Comparison of ENCODE assay signal across 11 mouse cellular contexts in the genomic region with DNA sequence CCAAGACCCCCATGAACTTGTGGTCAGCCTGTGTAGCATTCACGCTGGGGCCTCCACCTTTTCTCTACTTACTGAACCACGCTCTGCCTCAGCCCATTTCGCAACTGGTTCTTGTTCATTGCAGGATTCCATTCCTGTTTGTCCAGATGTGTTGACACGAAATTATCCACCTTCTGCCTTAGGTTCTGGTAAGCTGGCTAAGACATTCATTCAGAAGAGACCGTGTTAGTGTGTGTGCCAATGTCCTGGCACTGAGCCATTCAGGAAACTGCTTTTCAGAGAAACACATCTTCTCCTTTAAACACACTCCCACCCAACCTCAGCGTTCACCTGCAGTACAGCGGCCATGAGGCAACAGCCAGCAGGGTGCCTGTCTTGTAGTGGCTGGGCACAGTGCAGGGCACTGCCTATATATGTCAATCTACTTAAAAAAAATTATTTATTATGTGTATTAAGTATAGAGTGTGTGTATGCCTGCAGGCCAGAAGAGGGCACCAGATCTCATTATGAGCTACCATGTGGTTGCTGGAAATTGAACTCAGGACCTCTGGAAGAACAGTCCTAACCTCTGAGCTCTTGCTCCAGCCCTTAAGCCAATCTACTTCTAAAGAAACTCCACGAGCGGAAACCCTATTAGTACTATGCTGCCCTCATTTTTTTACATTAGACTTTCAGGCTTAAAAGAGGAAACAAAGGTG. TPM values are rescaled to one million over a fixed set of nuclear protein-coding genes. Genes with fewer than 3 reads are reported as not detected.
DNase-seq lines count a peak whose midpoint lies in the region; ATAC-seq and TF ChIP-seq lines count a peak whose summit lies in the region.
"Had no signal": no experiment of that assay in that cellular context is flagged by ENCODE, and none has a peak within 500 bp of the region (broad histone marks: within the 10 kb centered on the region; RNA-seq: fewer than 3 reads in every experiment).

No protein-coding gene starts in this region.

- intact Hi-C loops in gastrocnemius, postnatal 36 days (cut with DNase I): no loop called here

- no peak overlapping the region for H3K4me2 ChIP-seq in forebrain, embryonic 11.5 days (ENCODE audit: low read depth, low read length, severe bottlenecking)
- no peak overlapping the region for H3K4me2 ChIP-seq in kidney, postnatal 0 days (ENCODE audit: low read length)

- no peak for DNase-seq in forebrain, embryonic 10.5 days (ENCODE audit: extremely low spot score, low spot score)
- DNase-seq in forebrain, embryonic 11.5 days (ENCODE audit: low spot score): no peak
- DNase-seq in kidney, postnatal 0 days (ENCODE audit: low spot score): no peak
- no peak for DNase-seq in kidney, adult 8-10 months
- peak; percentile 47 for DNase-seq in naive thymus-derived CD4-positive, alpha-beta T cell, adult 2 months (ENCODE audit: low read depth)
- DNase-seq in adrenal gland, postnatal 36 days: no peak
- no peak for DNase-seq in gastrocnemius, postnatal 36 days
- DNase-seq: lung, postnatal 10 days had no signal

- no peaks in the 10 kb centered on the region for H3K27me3 ChIP-seq in forebrain, embryonic 10.5 days (ENCODE audit: poor library complexity, severe bottlenecking)
- no peaks in the 10 kb centered on the region for H3K27me3 ChIP-seq in forebrain, embryonic 11.5 days (ENCODE audit: control insufficient read depth, insufficient read depth, low read length)
- H3K27me3 ChIP-seq in kidney, postnatal 0 days (ENCODE audit: insufficient read depth, low read length): no peaks in the 10 kb centered on the region
- H3K27me3 ChIP-seq in E14TG2a.4 (ENCODE audit: insufficient read depth, low read length): no peaks in the 10 kb centered on the region
- H3K27me3 ChIP-seq: heart, embryonic 13.5 days had no signal

- H3K36me3 ChIP-seq in forebrain, embryonic 10.5 days (replicated peaks): peaks cover 58% of the 10 kb centered on the region
- H3K36me3 ChIP-seq in forebrain, embryonic 11.5 days (ENCODE audit: control insufficient read depth, insufficient read depth, low read length): peaks cover 9% of the 10 kb centered on the region
- peaks cover 39% of the 10 kb centered on the region for H3K36me3 ChIP-seq in kidney, postnatal 0 days (ENCODE audit: insufficient read depth, low read length)
- peaks cover 59% of the 10 kb centered on the region for H3K36me3 ChIP-seq in E14TG2a.4 (ENCODE audit: insufficient read depth, low read length)

- peak; percentile 32; the same call in 1 of the 2 replicates for TF ChIP-seq CTCF in kidney, postnatal 0 days (IDR thresholded peaks at IDR 0.05; ENCODE audit: low read depth)
- TF ChIP-seq CTCF in E14TG2a.4 (conservative IDR thresholded peaks at IDR 0.05; ENCODE audit: low read length): 0 out of 2 replicates have a peak, but pooled peaks have one; percentile 14

- H3K4me3 ChIP-seq in forebrain, embryonic 10.5 days: 0 out of 2 replicates have a peak overlapping the region, but pooled peaks have one; percentile 93
- H3K4me3 ChIP-seq in forebrain, embryonic 11.5 days (ENCODE audit: low read depth, low read length): no peak overlapping the region
- no peak overlapping the region for H3K4me3 ChIP-seq in kidney, postnatal 0 days (replicated peaks; ENCODE audit: low read depth, low read length)
- H3K4me3 ChIP-seq in E14TG2a.4 (replicated peaks; ENCODE audit: low read length): no peak overlapping the region
- H3K4me3 ChIP-seq: heart, embryonic 13.5 days had no signal

- H3K9me3 ChIP-seq in forebrain, embryonic 10.5 days: no peaks in the 10 kb centered on the region
- no peaks in the 10 kb centered on the region for H3K9me3 ChIP-seq in forebrain, embryonic 11.5 days (ENCODE audit: control insufficient read depth, low read length)
- no peaks in the 10 kb centered on the region for H3K9me3 ChIP-seq in kidney, postnatal 0 days (replicated peaks; ENCODE audit: low read length)
- H3K9me3 ChIP-seq in E14TG2a.4 (ENCODE audit: low read length): no peaks in the 10 kb centered on the region
- H3K9me3 ChIP-seq: heart, embryonic 13.5 days; midbrain, embryonic 10.5 days had no signal

- whole genome bisulfite sequencing in forebrain, embryonic 10.5 days: 95% methylated on average over 9 of the region's 9 CpGs
- 94% methylated on average over 9 of the region's 9 CpGs for WGBS in forebrain, embryonic 11.5 days
- 94% methylated on average over 9 of the region's 9 CpGs for WGBS in kidney, postnatal 0 days

- peaks cover 20% of the 10 kb centered on the region for H3K4me1 ChIP-seq in forebrain, embryonic 10.5 days
- peaks cover 3% of the 10 kb centered on the region for H3K4me1 ChIP-seq in forebrain, embryonic 11.5 days (replicated peaks; ENCODE audit: control insufficient read depth, insufficient read depth, low read length)
- peaks cover 9% of the 10 kb centered on the region for H3K4me1 ChIP-seq in kidney, postnatal 0 days (replicated peaks; ENCODE audit: insufficient read depth, low read length)
- peaks cover 22% of the 10 kb centered on the region for H3K4me1 ChIP-seq in E14TG2a.4 (replicated peaks; ENCODE audit: low read depth, low read length)

- no peak for ATAC-seq in forebrain, embryonic 11.5 days (replicated peaks; ENCODE audit: low FRiP score)
- no peak for ATAC-seq in kidney, postnatal 0 days (replicated peaks; ENCODE audit: low FRiP score, low read depth)

- H3K9ac ChIP-seq in forebrain, embryonic 11.5 days (ENCODE audit: low read length): no peak overlapping the region
- no peak overlapping the region for H3K9ac ChIP-seq in kidney, postnatal 0 days (ENCODE audit: low read depth, low read length)
- H3K9ac ChIP-seq: heart, embryonic 13.5 days had no signal

- H3K27ac ChIP-seq in forebrain, embryonic 10.5 days: no peak overlapping the region
- no peak overlapping the region for H3K27ac ChIP-seq in forebrain, embryonic 11.5 days (ENCODE audit: low read depth, low read length)
- no peak overlapping the region for H3K27ac ChIP-seq in kidney, postnatal 0 days
- H3K27ac ChIP-seq: heart, embryonic 13.5 days; midbrain, embryonic 10.5 days had no signal

RNA-seq across cellular contexts. Expression of gene Bod1, which starts 2.4 kb away (rescaled TPM):
- 120 and 124 TPM in 2 replicates for polyA plus RNA-seq in forebrain, embryonic 10.5 days (2016; fragmentation: Nextera tagmentation; extraction: Ambion mirVana)
- 141 and 157 TPM in 2 replicates for polyA plus RNA-seq in forebrain, embryonic 11.5 days (2014; fragmentation: Nextera tagmentation; extraction: Ambion mirVana)
- polyA plus RNA-seq in kidney, postnatal 0 days (2015; fragmentation: Nextera tagmentation; extraction: Ambion mirVana): 96.7 and 102 TPM in 2 replicates
- 10 to 100 TPM; 64.4 to 73.4 TPM for total RNA-seq in adrenal gland, postnatal 36 days (2021)
- total RNA-seq in gastrocnemius, postnatal 36 days (2021): 100 to 1,000 TPM; 131 to 146 TPM
